Mouse (Mus musculus): ENCODE data around the gene Srpk2. TPM values are rescaled to one million over a fixed set of nuclear protein-coding genes. Genes with fewer than 3 reads are reported as not detected.

Srpk2 gene
- polyA plus RNA-seq, 1 experiment from 2014 or later, result 27.1 TPM

DNA sequence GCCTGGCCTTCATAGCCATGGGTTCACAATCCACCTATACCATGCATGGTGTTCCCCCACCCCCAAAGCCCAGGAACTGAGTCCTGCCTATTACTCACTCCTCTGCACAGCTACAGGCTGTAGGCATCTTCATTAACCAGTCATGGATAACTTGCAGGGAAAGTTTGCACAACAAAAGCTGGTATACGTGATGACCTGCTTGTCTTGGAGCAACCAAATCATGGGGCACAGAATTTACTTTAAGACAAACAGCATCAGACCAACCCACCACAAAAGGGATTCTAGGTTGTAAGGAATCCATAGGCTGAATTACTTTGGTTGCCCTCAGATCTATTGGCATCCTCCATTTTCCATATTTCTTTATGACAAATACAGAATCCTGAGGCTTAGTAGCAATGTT is 13.0 kb upstream of the Srpk2 start:
- Histone ChIP-seq H3K27me3 (ENCODE audit: control insufficient read depth, insufficient read depth, low read length) (no peaks in the 10 kb centered on the region), H3K4me3 (ENCODE audit: low read depth, low read length) (no peak overlapping the region), H3K4me2 (replicated peaks; ENCODE audit: low read depth) (no peak overlapping the region), H3K36me3 (ENCODE audit: control insufficient read depth, insufficient read depth, low read length) (no peaks in the 10 kb centered on the region), H3K9me3 (ENCODE audit: control insufficient read depth, low read length) (0 out of 2 replicates have a peak, but pooled peaks cover 9% of the 10 kb centered on the region), H3K9ac (ENCODE audit: low read length) (no peak overlapping the region), H3K4me1 (replicated peaks; ENCODE audit: control insufficient read depth, insufficient read depth) (no peaks in the 10 kb centered on the region), H3K27ac (replicated peaks) (no peak overlapping the region)
- no peak for DNase-seq (ENCODE audit: low spot score)
- 96% methylated on average over 1 of the region's 1 CpGs for WGBS
- ATAC-seq (ENCODE audit: low FRiP score, low TSS enrichment), result no peak
- TF ChIP-seq EP300 (optimal IDR thresholded peaks at IDR 0.05) (no peak), CTCF (IDR thresholded peaks at IDR 0.05; ENCODE audit: low read depth) (no peak)

DNA sequence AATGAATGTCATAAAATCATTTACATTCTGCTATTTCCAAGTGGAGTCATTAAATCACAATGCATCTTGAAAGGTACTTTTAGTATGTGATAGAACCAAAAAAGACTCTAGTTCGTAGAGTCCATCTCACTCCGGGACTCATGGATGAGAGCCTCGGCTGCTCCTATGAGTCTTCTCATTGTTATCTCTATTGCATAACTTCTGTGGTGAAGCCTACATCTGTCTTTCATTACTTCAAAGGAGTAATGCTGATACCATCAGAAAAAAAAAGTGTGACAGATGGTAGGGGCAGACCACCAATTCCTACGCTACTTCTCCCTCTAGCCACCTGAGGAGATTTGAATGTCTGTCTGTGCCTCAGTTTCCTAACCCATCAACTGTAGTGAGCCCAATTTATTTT is 986 bp downstream of the Srpk2 start:
- H3K9me3 ChIP-seq (ENCODE audit: control insufficient read depth, low read length), result no peaks in the 10 kb centered on the region
- no peaks in the 10 kb centered on the region for H3K4me1 ChIP-seq (replicated peaks; ENCODE audit: control insufficient read depth, insufficient read depth)
- no peak for DNase-seq (ENCODE audit: low spot score)
- no peaks in the 10 kb centered on the region for H3K27me3 ChIP-seq (ENCODE audit: control insufficient read depth, insufficient read depth, low read length)
- WGBS, result 80% methylated on average over 4 of the region's 4 CpGs
- no peaks in the 10 kb centered on the region for H3K36me3 ChIP-seq (ENCODE audit: control insufficient read depth, insufficient read depth, low read length)
- TF ChIP-seq EP300 (optimal IDR thresholded peaks at IDR 0.05) (no peak), CTCF (IDR thresholded peaks at IDR 0.05; ENCODE audit: low read depth) (no peak)
- no peak for ATAC-seq (ENCODE audit: low FRiP score, low TSS enrichment)
- no peak overlapping the region for H3K9ac ChIP-seq (ENCODE audit: low read length)
- no peak overlapping the region for H3K4me2 ChIP-seq (replicated peaks; ENCODE audit: low read depth)
- H3K4me3 ChIP-seq (ENCODE audit: low read depth, low read length), result no peak overlapping the region
- no peak overlapping the region for H3K27ac ChIP-seq (replicated peaks)

GRCm38 (mm10) chr5:23679006-23679405 is 5.4 kb downstream of the Srpk2 start:
- DNase-seq (ENCODE audit: low spot score), result no peak
- Histone ChIP-seq H3K4me1 (replicated peaks; ENCODE audit: control insufficient read depth, insufficient read depth) (no peaks in the 10 kb centered on the region), H3K4me3 (ENCODE audit: low read depth, low read length) (no peak overlapping the region), H3K36me3 (ENCODE audit: control insufficient read depth, insufficient read depth, low read length) (no peaks in the 10 kb centered on the region), H3K27me3 (ENCODE audit: control insufficient read depth, insufficient read depth, low read length) (no peaks in the 10 kb centered on the region), H3K27ac (replicated peaks) (no peak overlapping the region), H3K9me3 (ENCODE audit: control insufficient read depth, low read length) (no peaks in the 10 kb centered on the region), H3K9ac (ENCODE audit: low read length) (no peak overlapping the region), H3K4me2 (replicated peaks; ENCODE audit: low read depth) (no peak overlapping the region)
- no peak for ATAC-seq (ENCODE audit: low FRiP score, low TSS enrichment)
- TF ChIP-seq CTCF (IDR thresholded peaks at IDR 0.05; ENCODE audit: low read depth) (no peak), EP300 (optimal IDR thresholded peaks at IDR 0.05) (no peak)
- 56% methylated on average over 3 of the region's 3 CpGs for WGBS

DNA sequence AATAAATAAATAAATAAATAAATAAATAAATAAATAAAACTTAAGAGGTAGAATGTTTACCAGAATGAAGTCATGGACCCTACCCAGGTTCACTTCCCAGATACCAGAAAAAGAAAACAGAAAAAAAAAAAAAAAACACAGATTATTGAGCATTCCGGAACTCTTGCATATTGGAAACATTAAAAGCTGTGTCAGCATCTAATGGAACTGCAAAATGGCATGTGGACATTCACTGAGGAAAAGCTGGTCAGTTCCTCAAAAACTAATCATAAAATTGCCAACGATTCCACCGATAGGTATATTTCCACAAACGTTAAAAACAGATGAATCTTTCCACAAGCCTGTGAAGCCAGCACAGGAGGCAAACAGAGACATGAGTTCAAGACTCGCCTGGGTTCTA is 6.5 kb downstream of the Srpk2 start:
- TF ChIP-seq EP300 (optimal IDR thresholded peaks at IDR 0.05) (no peak), CTCF (IDR thresholded peaks at IDR 0.05; ENCODE audit: low read depth) (no peak)
- no peak for ATAC-seq (ENCODE audit: low FRiP score, low TSS enrichment)
- H3K4me2 ChIP-seq (replicated peaks; ENCODE audit: low read depth), result no peak overlapping the region
- H3K27ac ChIP-seq (replicated peaks), result no peak overlapping the region
- no peak overlapping the region for H3K9ac ChIP-seq (ENCODE audit: low read length)
- H3K4me3 ChIP-seq (ENCODE audit: low read depth, low read length), result no peak overlapping the region
- no peaks in the 10 kb centered on the region for H3K27me3 ChIP-seq (ENCODE audit: control insufficient read depth, insufficient read depth, low read length)
- no peaks in the 10 kb centered on the region for H3K9me3 ChIP-seq (ENCODE audit: control insufficient read depth, low read length)
- DNase-seq (ENCODE audit: low spot score), result no peak
- H3K36me3 ChIP-seq (ENCODE audit: control insufficient read depth, insufficient read depth, low read length), result no peaks in the 10 kb centered on the region
- H3K4me1 ChIP-seq (replicated peaks; ENCODE audit: control insufficient read depth, insufficient read depth), result no peaks in the 10 kb centered on the region
- WGBS, result 95% methylated on average over 5 of the region's 5 CpGs

- Histone ChIP-seq H3K9ac (ENCODE audit: low read length) (no peak overlapping the region), H3K4me3 (ENCODE audit: low read depth, low read length) (no peak overlapping the region), H3K36me3 (ENCODE audit: control insufficient read depth, insufficient read depth, low read length) (no peaks in the 10 kb centered on the region), H3K9me3 (ENCODE audit: control insufficient read depth, low read length) (no peaks in the 10 kb centered on the region), H3K4me2 (replicated peaks; ENCODE audit: low read depth) (no peak overlapping the region), H3K27me3 (ENCODE audit: control insufficient read depth, insufficient read depth, low read length) (no peaks in the 10 kb centered on the region), H3K4me1 (replicated peaks; ENCODE audit: control insufficient read depth, insufficient read depth) (no peaks in the 10 kb centered on the region; the same call in 1 of the 2 replicates), H3K27ac (replicated peaks) (no peak overlapping the region)
- TF ChIP-seq CTCF (IDR thresholded peaks at IDR 0.05; ENCODE audit: low read depth) (no peak), EP300 (optimal IDR thresholded peaks at IDR 0.05) (no peak)
- no peak for DNase-seq (ENCODE audit: low spot score)
- WGBS, result 77% methylated on average over 5 of the region's 5 CpGs
- no peak for ATAC-seq (ENCODE audit: low FRiP score, low TSS enrichment)
Observed at GRCm38 (mm10) chr5:23677072-23677453, 7.4 kb downstream of the Srpk2 start.

DNA sequence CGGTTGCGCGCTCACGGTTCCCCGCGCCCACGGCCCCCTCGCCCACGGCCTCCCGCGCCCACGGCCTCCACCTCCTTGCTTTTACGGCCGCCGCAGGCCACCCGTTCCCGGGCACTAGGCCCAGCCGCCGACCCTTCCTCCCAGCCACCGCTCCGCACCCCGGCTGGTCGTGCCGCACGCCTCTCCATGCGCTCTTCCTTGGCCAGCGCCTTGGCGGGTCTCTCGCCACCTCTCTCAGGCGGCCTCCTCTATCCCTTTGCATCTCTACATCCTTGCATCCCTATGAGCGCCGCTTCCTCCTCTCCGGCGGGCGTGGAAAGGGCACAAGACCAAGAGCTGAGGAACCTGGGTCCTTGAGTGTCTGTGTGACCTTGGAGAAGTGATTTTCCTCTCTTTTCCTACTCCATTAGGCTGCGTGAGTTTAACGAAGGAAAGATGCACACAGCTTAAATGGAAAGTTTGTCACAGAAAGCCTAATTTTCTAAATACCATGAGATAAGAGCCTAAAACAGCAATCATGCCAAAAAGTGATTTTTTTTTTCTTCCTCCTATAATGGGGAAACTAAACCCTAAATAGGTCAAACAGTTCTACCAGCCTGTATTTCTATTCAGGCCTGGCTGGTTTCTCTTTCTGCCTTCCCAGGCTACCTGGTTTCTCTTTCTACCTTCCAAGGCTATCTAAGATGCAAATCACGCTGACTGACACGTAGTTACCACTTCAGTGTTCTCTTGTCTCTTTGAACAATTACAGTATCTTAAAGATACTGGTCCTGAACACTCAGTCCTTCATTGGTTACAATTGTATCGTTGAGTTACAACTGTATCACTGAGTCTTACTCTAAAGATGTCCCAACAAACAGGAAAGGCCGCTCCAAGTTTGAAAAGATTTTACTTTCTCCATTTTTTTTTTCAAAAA is 8.0 kb downstream of the Srpk2 start:
- Histone ChIP-seq H3K27ac (replicated peaks) (no peak overlapping the region), H3K4me2 (replicated peaks; ENCODE audit: low read depth) (peak overlapping the region; percentile 97), H3K27me3 (ENCODE audit: control insufficient read depth, insufficient read depth, low read length) (no peaks in the 10 kb centered on the region), H3K9ac (ENCODE audit: low read length) (peak overlapping the region; percentile 75), H3K9me3 (ENCODE audit: control insufficient read depth, low read length) (no peaks in the 10 kb centered on the region), H3K36me3 (ENCODE audit: control insufficient read depth, insufficient read depth, low read length) (no peaks in the 10 kb centered on the region), H3K4me3 (ENCODE audit: low read depth, low read length) (peak overlapping the region; percentile 88), H3K4me1 (replicated peaks; ENCODE audit: control insufficient read depth, insufficient read depth) (no peaks in the 10 kb centered on the region; the same call in 1 of the 2 replicates)
- ATAC-seq (ENCODE audit: low FRiP score, low TSS enrichment), result peak; percentile 33
- TF ChIP-seq CTCF (IDR thresholded peaks at IDR 0.05; ENCODE audit: low read depth) (no peak), EP300 (optimal IDR thresholded peaks at IDR 0.05) (no peak)
- DNase-seq (ENCODE audit: low spot score), result no peak
- 12% methylated on average over 33 of the region's 41 CpGs for WGBS
